Mouse (Mus musculus) lung, postnatal 0 days (tissue): Measurements from ENCODE around the gene Snrnp40.

Source experiments
- CTCF ChIP-seq: IDR thresholded peaks from 2 replicates; pipeline ENCODE4 v1.5.1; 2016; ENCODE audit warnings: antibody characterized with exemption, mild to moderate bottlenecking
- EP300 ChIP-seq: IDR thresholded peaks from 2 replicates; pipeline ENCODE4 v1.6.1; 2016; ENCODE audit warnings: antibody characterized with exemption, mild to moderate bottlenecking, control low read depth

DNA sequence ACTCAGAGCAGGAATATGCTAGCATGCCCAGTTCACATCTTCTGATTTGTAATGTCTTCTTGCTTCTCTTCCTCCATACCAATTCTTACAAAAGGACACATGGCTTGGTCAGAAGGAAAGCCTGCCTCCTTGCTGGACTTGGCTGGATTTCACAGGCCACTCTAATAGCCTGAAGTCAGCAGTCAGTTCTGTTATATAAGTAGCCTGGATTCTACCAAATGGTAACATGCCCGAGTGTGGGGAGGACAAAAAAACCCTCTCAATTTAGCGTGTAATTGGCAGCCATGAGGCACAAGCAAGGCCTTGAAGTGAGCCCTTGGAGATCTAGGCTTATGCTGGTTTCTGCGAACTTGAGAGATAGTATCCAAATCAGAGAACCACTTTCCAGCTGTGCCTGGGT, 27.3 kb downstream of the Snrnp40 start:
- TF ChIP-seq EP300, result no peak
- TF ChIP-seq CTCF, result no peak
